Mouse (Mus musculus) lung, embryonic 16.5 days (tissue): ENCODE measurements around the gene Ankrd12. TPM values are rescaled to one million over a fixed set of nuclear protein-coding genes. Genes with fewer than 3 reads are reported as not detected.

Experiments used
- ATAC-seq: fragments of 200-750 bp; cut with Nextera tagmentation; 2 replicates; pipeline ENCODE4 v1.8.0; 2017; ENCODE audit warnings: low read depth, mild to moderate bottlenecking, moderate library complexity
- H3K27ac ChIP-seq: fragments of 300-500 bp; sonication (generic); 2 replicates; pipeline ENCODE4 v1.5.1; 2014; ENCODE audit warnings: mild to moderate bottlenecking, control low read depth, low read length
- H3K27me3 ChIP-seq: fragments of 300-500 bp; sonication (generic); 2 replicates; pipeline ENCODE4 v1.6.1; 2014; ENCODE audit warnings: low read depth, low read length, mixed read lengths; ENCODE audit not compliant: control insufficient read depth, insufficient read depth
- H3K36me3 ChIP-seq: fragments of 300-500 bp; sonication (generic); 2 replicates; pipeline ENCODE4 v1.6.1; 2014; ENCODE audit warnings: low read length; ENCODE audit not compliant: control insufficient read depth, insufficient read depth
- H3K4me1 ChIP-seq: fragments of 300-500 bp; sonication (generic); replicated peaks from 2 replicates; pipeline ENCODE4 v1.6.1; 2014; ENCODE audit warnings: low read length, mixed read lengths; ENCODE audit not compliant: control insufficient read depth, insufficient read depth
- H3K4me2 ChIP-seq: fragments of 300-500 bp; sonication (generic); 2 replicates; pipeline ENCODE4 v1.6.1; 2014; ENCODE audit warnings: low read depth, low read length, control low read depth
- H3K4me3 ChIP-seq: fragments of 300-500 bp; sonication (generic); 2 replicates; pipeline ENCODE4 v1.5.1; 2014; ENCODE audit warnings: mild to moderate bottlenecking, low read length, control low read depth
- H3K9ac ChIP-seq: fragments of 300-500 bp; sonication (generic); 2 replicates; pipeline ENCODE4 v1.6.1; 2014; ENCODE audit warnings: low read length, control low read depth
- H3K9me3 ChIP-seq: fragments of 300-500 bp; sonication (generic); 2 replicates; pipeline ENCODE4 v1.6.1; 2016; ENCODE audit warnings: low read length; ENCODE audit not compliant: control insufficient read depth
- WGBS: fragments of 180-500 bp; shearing (Covaris S2); extraction: QIAGEN DNeasy Blood & Tissue Kit; methylation state at CpG from one replicate; pipeline ENCODE4 v1.1.7; 2014; 5-methylcytosine and 5-hydroxymethylcytosine counted together
- polyA plus RNA-seq: library from polyadenylated mRNA; unstranded; fragments of >200 nt; fragmentation: Nextera tagmentation; extraction: Ambion mirVana; gene quantifications from 2 replicates; pipeline ENCODE4 v1.2.1, GENCODE M21; 2015

Gene Ankrd12
- polyA plus RNA-seq, 1 experiment from 2014 or later: 20.7 TPM

DNA sequence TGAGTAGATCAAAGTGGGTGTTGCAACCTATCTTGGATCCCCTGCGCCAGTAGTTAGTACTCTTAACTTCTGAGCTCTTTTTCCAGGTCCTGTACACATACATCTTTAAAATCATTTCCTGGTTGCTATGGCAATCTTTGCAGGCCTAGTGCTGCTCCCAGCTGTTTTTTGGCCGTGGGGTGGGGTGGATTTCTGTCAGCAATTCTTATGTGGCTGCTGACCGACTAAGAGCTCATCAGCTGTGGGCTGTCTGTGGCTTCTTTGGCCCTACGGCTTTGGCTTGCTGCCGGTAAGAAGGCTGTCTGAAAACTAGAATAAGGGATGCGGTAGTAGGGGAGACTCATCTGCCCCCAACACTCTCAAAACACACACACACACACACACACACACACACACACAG lies 33.9 kb upstream of the Ankrd12 start:
- no peak for ATAC-seq
- H3K9ac ChIP-seq: peak overlapping the region; percentile 77

DNA sequence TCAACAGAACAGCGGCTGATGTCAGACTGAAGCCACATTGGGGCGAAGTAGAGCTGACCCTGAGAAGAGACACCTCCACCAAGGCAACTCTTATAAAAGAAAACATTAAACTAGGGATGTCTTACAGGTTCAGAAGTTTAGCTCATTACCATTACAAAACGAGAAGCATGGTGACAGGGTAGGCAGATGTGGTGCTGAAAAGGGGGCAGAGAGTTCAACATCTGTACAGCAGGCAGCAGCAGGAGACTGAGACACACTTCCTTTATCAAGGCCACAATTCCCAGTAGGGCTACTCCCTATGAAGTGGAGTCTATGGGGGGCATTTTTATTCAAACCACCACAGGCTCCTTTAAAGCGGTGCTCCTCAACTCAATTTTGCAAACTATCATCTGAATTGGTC lies 31.3 kb upstream of the Ankrd12 start:
- H3K36me3 ChIP-seq: no peaks in the 10 kb centered on the region
- whole genome bisulfite sequencing: 80% methylated on average over 4 of the region's 4 CpGs
- H3K4me2 ChIP-seq: no peak overlapping the region
- H3K27me3 ChIP-seq: no peaks in the 10 kb centered on the region
- peaks cover 13% of the 10 kb centered on the region for H3K4me1 ChIP-seq
- no peak overlapping the region for H3K4me3 ChIP-seq
- H3K27ac ChIP-seq: no peak overlapping the region
- H3K9ac ChIP-seq: no peak overlapping the region
- ATAC-seq: no peak
- H3K9me3 ChIP-seq: no peaks in the 10 kb centered on the region

More for the DNA sequence above, 33.9 kb upstream of the Ankrd12 start:
- peaks cover 7% of the 10 kb centered on the region; the same call in 1 of the 2 replicates for H3K36me3 ChIP-seq
- no peaks in the 10 kb centered on the region for H3K27me3 ChIP-seq
- no peaks in the 10 kb centered on the region for H3K9me3 ChIP-seq
- peak overlapping the region; percentile 48 for H3K4me2 ChIP-seq
- peak overlapping the region; percentile 33; the same call in 1 of the 2 replicates for H3K27ac ChIP-seq
- H3K4me3 ChIP-seq: peak overlapping the region; percentile 63
- 24% methylated on average over 6 of the region's 6 CpGs for WGBS
- H3K4me1 ChIP-seq: peaks cover 13% of the 10 kb centered on the region

DNA sequence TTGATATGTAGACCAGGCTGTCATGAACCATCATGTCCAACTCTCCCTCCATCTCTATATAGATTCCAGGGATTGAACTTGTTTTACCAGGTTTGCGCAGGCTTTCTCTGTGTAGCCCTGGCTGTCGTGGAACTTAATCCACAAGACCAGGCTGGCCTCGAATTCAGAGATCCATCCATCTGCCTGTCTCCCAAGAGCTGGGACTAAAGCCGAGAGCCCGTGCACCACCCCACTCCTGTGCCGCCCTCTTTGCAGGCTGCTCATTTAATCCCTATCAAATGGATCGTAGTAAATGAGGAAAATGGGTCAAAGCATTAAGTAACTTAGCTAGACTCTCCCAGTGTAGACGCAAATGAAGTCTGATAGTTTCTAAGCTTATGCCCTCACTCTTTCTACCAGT lies 30.6 kb upstream of the Ankrd12 start:
- Histone ChIP-seq H3K27me3 (no peaks in the 10 kb centered on the region), H3K4me3 (no peak overlapping the region), H3K27ac (no peak overlapping the region), H3K4me1 (peaks cover 10% of the 10 kb centered on the region), H3K4me2 (no peak overlapping the region), H3K9ac (no peak overlapping the region), H3K36me3 (no peaks in the 10 kb centered on the region), H3K9me3 (no peaks in the 10 kb centered on the region)
- WGBS: 64% methylated on average over 8 of the region's 8 CpGs
- ATAC-seq: no peak

- Histone ChIP-seq H3K4me1 (0 out of 2 replicates have a peak, but pooled peaks cover 5% of the 10 kb centered on the region), H3K9ac (no peak overlapping the region), H3K4me2 (no peak overlapping the region), H3K27ac (no peak overlapping the region), H3K4me3 (no peak overlapping the region), H3K36me3 (no peaks in the 10 kb centered on the region), H3K27me3 (no peaks in the 10 kb centered on the region), H3K9me3 (no peaks in the 10 kb centered on the region)
- ATAC-seq: no peak
- WGBS: 52% methylated on average over 10 of the region's 10 CpGs
Observed at GRCm38 (mm10) chr17:66106601-66107267, 29.8 kb upstream of the Ankrd12 start.

DNA sequence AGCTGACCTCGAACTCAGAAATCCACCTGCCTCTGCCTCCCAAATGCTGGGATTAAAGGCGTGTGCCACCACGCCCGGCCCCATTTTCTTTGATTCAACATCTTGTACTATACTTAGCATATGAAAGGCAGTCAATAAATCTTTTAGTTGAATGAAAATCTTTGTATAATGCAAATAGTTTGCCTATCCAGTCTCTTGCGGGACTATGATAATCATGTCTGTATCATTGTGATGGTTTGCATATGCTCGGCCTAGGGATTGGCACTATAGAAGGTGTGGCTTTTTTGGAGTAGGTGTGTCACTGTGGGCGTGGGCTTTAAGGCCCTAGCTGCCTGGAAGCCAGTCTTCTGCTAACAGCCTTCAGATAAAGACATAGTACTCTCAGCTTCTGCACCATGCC lies 27.2 kb upstream of the Ankrd12 start:
- Histone ChIP-seq H3K9me3 (no peaks in the 10 kb centered on the region), H3K27ac (no peak overlapping the region), H3K9ac (no peak overlapping the region), H3K4me2 (no peak overlapping the region), H3K36me3 (no peaks in the 10 kb centered on the region), H3K27me3 (no peaks in the 10 kb centered on the region), H3K4me1 (peaks cover 11% of the 10 kb centered on the region), H3K4me3 (no peak overlapping the region)
- 83% methylated on average over 7 of the region's 7 CpGs for WGBS
- no peak for ATAC-seq

DNA sequence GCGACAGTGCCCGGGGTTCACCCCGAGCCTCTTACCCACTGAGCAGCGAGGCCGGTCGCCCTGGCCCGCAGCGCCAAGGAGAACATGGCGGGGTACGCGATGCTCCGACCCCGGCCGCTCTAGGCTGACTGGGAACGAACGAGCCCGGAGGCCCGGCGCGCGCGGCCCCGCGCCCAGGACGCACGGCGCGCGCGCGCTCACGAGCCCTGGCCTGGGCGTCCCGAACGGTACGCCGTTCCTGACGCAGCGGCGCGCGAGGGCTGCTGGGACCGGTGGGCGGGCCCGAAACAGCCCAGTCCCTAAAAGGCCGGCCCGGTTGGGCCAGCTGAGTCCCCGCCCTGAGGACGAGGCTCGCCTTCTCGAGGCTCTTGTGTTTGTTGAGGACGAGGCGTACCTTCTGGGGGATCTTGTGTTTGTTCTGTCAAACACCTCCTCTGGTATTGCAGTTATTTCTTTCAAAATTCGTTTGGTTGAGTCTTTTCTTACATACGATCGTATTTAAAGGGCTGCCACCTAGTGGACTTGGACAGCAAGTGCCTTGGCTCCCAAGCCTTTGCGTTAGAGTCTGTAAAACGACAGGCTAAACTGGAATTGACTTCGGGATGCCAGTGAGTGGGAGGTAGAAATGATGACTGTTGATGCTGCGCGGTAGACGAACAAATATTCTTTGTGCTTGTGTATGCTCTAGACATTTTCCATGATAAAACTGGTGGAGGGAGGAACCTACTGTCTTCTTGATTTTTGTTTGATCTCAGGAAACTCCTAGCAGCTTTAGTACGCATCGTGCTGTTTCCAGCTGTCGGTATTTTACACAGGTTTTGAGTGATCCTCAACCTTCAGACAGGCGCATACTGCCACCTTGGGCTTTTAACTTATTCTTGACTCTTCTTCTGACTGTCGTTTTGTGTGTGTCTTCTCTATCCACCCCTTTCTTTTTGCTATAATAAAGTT lies 24.8 kb upstream of the Ankrd12 start, which contains the start of gene Ndufv2:
Ndufv2 (minus strand) TSS at position 180 of the 951 bp plus-strand sequence.
- H3K9ac ChIP-seq: peak within 1 kb of the TSS; percentile 95
- peak; percentile 100 for ATAC-seq

GRCm38 (mm10) chr17:66100566-66101379 lies 23.9 kb upstream of the Ankrd12 start:
- H3K36me3 ChIP-seq: no peaks in the 10 kb centered on the region
- under 1% methylated on average over 41 of the region's 41 CpGs for WGBS
- H3K9ac ChIP-seq: peak overlapping the region; percentile 95
- H3K9me3 ChIP-seq: no peaks in the 10 kb centered on the region
- no peaks in the 10 kb centered on the region for H3K27me3 ChIP-seq
- peak overlapping the region; percentile 95 for H3K27ac ChIP-seq
- no peak for ATAC-seq
- H3K4me3 ChIP-seq: peak overlapping the region; percentile 95
- peaks cover 11% of the 10 kb centered on the region for H3K4me1 ChIP-seq
- H3K4me2 ChIP-seq: peak overlapping the region; percentile 95

More for the DNA sequence above, 24.8 kb upstream of the Ankrd12 start, which contains the start of gene Ndufv2:
- Histone ChIP-seq H3K9me3 (no peaks in the 10 kb centered on the region), H3K27me3 (no peaks in the 10 kb centered on the region), H3K4me1 (peaks cover 11% of the 10 kb centered on the region), H3K4me2 (peak within 1 kb of the TSS; percentile 95), H3K36me3 (no peaks in the 10 kb centered on the region), H3K27ac (peak within 1 kb of the TSS; percentile 95), H3K4me3 (peak within 1 kb of the TSS; percentile 95)
- under 1% methylated on average over 54 of the region's 67 CpGs for WGBS

- Histone ChIP-seq H3K4me2 (no peak overlapping the region), H3K9me3 (no peaks in the 10 kb centered on the region), H3K27ac (no peak overlapping the region), H3K9ac (no peak overlapping the region), H3K4me3 (no peak overlapping the region), H3K27me3 (no peaks in the 10 kb centered on the region), H3K36me3 (peaks cover 11% of the 10 kb centered on the region), H3K4me1 (no peaks in the 10 kb centered on the region)
- WGBS: 72% methylated on average over 3 of the region's 3 CpGs
- no peak for ATAC-seq
Observed at GRCm38 (mm10) chr17:66092664-66093063, 15.8 kb upstream of the Ankrd12 start.
